Mouse (Mus musculus) G1E (cell line): Measurements from ENCODE around the gene Ccr7.

Source experiments
- CTCF ChIP-seq: IDR thresholded peaks from 2 replicates; pipeline ENCODE4 v1.5.1; 2012; ENCODE audit warnings: low read depth, low read length, inconsistent platforms, mixed read lengths
- GATA1 ChIP-seq: IDR thresholded peaks from 2 replicates; pipeline ENCODE4 v1.6.1; 2012; ENCODE audit warnings: borderline replicate concordance, low read length, inconsistent platforms, mixed read lengths
- GATA2 ChIP-seq: IDR thresholded peaks from 2 replicates; pipeline ENCODE4 v1.6.1; 2012; ENCODE audit warnings: low read depth, low read length, inconsistent platforms, borderline replicate concordance
- POLR2AphosphoS5 ChIP-seq: IDR thresholded peaks from 2 replicates; pipeline ENCODE4 v1.6.1; 2012; ENCODE audit warnings: low read depth, low read length, inconsistent platforms; ENCODE audit not compliant: insufficient replicate concordance
- TAL1 ChIP-seq: conservative IDR thresholded peaks from 2 replicates; pipeline ENCODE4 v1.6.1; 2012; ENCODE audit warnings: low read depth, low read length, inconsistent platforms, mixed read lengths

DNA sequence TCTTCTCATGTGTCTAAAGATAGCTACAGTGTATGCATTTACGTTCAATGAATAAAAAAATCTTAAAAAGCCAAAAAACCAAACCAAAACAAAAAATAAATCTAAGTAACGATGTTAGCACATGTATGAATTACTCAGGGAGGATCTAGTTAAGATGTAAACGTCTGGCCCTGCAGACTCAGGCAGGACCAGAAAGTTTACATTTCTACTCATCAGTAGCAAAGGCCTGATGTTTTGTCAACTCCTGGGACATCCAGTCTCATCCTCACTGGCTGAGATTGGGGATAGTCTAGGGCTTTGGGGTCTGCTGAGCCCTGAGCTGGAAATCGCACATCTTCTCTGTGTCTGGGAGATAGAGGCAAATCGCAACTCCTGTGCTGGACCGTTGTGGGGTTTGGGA lies 8.3 kb downstream of the Ccr7 start:
- TF ChIP-seq CTCF (no peak), GATA1 (no peak), TAL1 (no peak), POLR2AphosphoS5 (no peak), GATA2 (no peak)
